Mouse (Mus musculus): ENCODE data around the gene Anapc16. TPM values are rescaled to one million over a fixed set of nuclear protein-coding genes. Genes with fewer than 3 reads are reported as not detected.

The Anapc16 gene
- polyA plus RNA-seq, 1 experiment from 2014 or later = 109 TPM

- Histone ChIP-seq H3K27ac (peak overlapping the region; percentile 73), H3K27me3 (replicated peaks) (no peaks in the 10 kb centered on the region), H3K9ac (no peak overlapping the region), H3K4me2 (peak overlapping the region; percentile 48), H3K4me1 (peaks cover 18% of the 10 kb centered on the region), H3K36me3 (replicated peaks) (no peaks in the 10 kb centered on the region), H3K9me3 (no peaks in the 10 kb centered on the region), H3K4me3 (peak overlapping the region; percentile 18)
- 42% methylated on average over 13 of the region's 13 CpGs for WGBS
- peak; percentile 53 for ATAC-seq (replicated peaks)
Measured at GRCm38 (mm10) chr10:59943421-59943989, 59.4 kb downstream of the Anapc16 start.

GRCm38 (mm10) chr10:59942847-59943420, 60.0 kb downstream of the Anapc16 start:
- Histone ChIP-seq H3K27me3 (replicated peaks) (no peaks in the 10 kb centered on the region), H3K27ac (peak overlapping the region; percentile 73), H3K9me3 (no peaks in the 10 kb centered on the region), H3K36me3 (replicated peaks) (no peaks in the 10 kb centered on the region), H3K4me3 (peak overlapping the region; percentile 18), H3K9ac (peak overlapping the region; percentile 24; the same call in 1 of the 2 replicates), H3K4me1 (peaks cover 18% of the 10 kb centered on the region), H3K4me2 (peak overlapping the region; percentile 48)
- WGBS = 2% methylated on average over 16 of the region's 16 CpGs
- ATAC-seq (replicated peaks) = peak; percentile 79

- H3K27ac ChIP-seq = peak overlapping the region; percentile 73
- H3K9ac ChIP-seq = peak overlapping the region; percentile 24; the same call in 1 of the 2 replicates
- no peaks in the 10 kb centered on the region for H3K27me3 ChIP-seq (replicated peaks)
- peak overlapping the region; percentile 18 for H3K4me3 ChIP-seq
- peaks cover 18% of the 10 kb centered on the region for H3K4me1 ChIP-seq
- H3K4me2 ChIP-seq = peak overlapping the region; percentile 48
- peak; percentile 34; the same call in 1 of the 2 replicates for ATAC-seq (replicated peaks)
- no peaks in the 10 kb centered on the region for H3K36me3 ChIP-seq (replicated peaks)
- whole genome bisulfite sequencing = 55% methylated on average over 21 of the region's 21 CpGs
- no peaks in the 10 kb centered on the region for H3K9me3 ChIP-seq
Measured at GRCm38 (mm10) chr10:59942281-59942846, 60.6 kb downstream of the Anapc16 start.

GRCm38 (mm10) chr10:59939081-59939480, 63.9 kb downstream of the Anapc16 start:
- Histone ChIP-seq H3K4me1 (peaks cover 18% of the 10 kb centered on the region), H3K27ac (no peak overlapping the region), H3K4me2 (no peak overlapping the region), H3K9me3 (no peaks in the 10 kb centered on the region), H3K4me3 (no peak overlapping the region), H3K9ac (no peak overlapping the region), H3K36me3 (replicated peaks) (no peaks in the 10 kb centered on the region), H3K27me3 (replicated peaks) (no peaks in the 10 kb centered on the region)
- 52% methylated on average over 1 of the region's 1 CpGs for WGBS
- no peak for ATAC-seq (replicated peaks)

- ATAC-seq (replicated peaks) = no peak
Measured at GRCm38 (mm10) chr10:59938662-59939061, 64.3 kb downstream of the Anapc16 start.

More at GRCm38 (mm10) chr10:59938662-59939061, 64.3 kb downstream of the Anapc16 start:
- 88% methylated on average over 5 of the region's 5 CpGs for WGBS
- Histone ChIP-seq H3K4me1 (peaks cover 16% of the 10 kb centered on the region), H3K27ac (no peak overlapping the region), H3K4me2 (no peak overlapping the region), H3K9me3 (no peaks in the 10 kb centered on the region), H3K4me3 (no peak overlapping the region), H3K27me3 (replicated peaks) (no peaks in the 10 kb centered on the region), H3K36me3 (replicated peaks) (no peaks in the 10 kb centered on the region), H3K9ac (no peak overlapping the region)

Other genes with a start within 250 kb of the Anapc16 start
- 18.0 TPM in 2 replicates for gene Dnajb12, start 123.6 kb downstream of the Anapc16 start, polyA plus RNA-seq (2015; fragmentation: Nextera tagmentation; extraction: Ambion mirVana)
- gene Ddit4, start 51.3 kb downstream of the Anapc16 start, polyA plus RNA-seq (2015; fragmentation: Nextera tagmentation; extraction: Ambion mirVana) = 52.6 and 59.4 TPM in 2 replicates
- 47.4 and 48.7 TPM in 2 replicates for gene Ascc1, start 330 bp downstream of the Anapc16 start, polyA plus RNA-seq (2015; fragmentation: Nextera tagmentation; extraction: Ambion mirVana)
- 106 and 113 TPM in 2 replicates for gene Spock2, start 103.1 kb upstream of the Anapc16 start, polyA plus RNA-seq (2015; fragmentation: Nextera tagmentation; extraction: Ambion mirVana)
- gene Chst3, start 216.1 kb upstream of the Anapc16 start, polyA plus RNA-seq (2015; fragmentation: Nextera tagmentation; extraction: Ambion mirVana) = 1.1 and 1.6 TPM in 2 replicates

All from midbrain, embryonic 15.5 days (tissue).